Mouse (Mus musculus) B cell, adult (primary cell): Measurements from ENCODE around the gene 1700001K19Rik. TPM values are rescaled to one million over a fixed set of nuclear protein-coding genes. Genes with fewer than 3 reads are reported as not detected.

Experiments used
- total RNA-seq: library from RNA; stranded (reverse); gene quantifications from 4 replicates; pipeline ENCODE4 v1.2.4, GENCODE M21; 2023; ENCODE audit not compliant: inconsistent age

Gene 1700001K19Rik
- total RNA-seq: 0.57 to 0.74 TPM in 2 of 4 replicates, not detected in the others

DNA sequence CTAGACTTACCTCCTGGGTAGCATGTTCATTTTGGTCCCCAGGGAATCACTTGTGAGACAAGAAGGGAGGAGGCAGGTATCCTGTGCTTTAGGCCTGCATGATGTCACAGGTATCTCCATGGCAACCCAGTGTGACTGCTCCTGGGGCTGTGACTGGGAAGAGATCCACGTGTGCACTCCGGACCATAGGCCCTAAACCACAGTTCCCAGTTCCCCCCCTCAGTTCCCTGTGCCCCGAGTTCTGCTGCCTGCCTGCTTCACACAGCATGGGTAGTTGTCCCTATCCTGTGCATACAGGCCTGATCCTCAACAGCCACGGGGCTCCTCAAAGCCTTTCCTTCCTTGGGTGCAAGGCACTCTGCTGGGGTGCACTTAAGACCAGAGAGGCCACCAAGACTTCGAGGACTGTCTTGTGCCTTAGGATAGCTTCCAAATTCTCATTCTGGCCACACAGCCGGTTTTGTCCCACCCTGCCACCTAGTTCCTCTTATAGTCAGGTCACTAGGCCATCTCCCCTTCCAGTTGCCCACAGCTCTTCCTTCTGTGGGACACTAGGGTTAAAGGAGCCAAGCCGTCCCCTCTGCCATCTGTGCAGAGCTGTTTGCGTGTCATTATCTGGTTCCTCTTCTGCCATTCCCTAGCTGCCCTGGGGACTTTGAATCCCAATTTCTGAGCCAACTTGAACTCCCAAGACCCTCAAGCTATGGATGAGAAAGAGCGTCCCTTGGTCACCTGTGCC is at the start of gene 1700001K19Rik:
TSS of gene 1700001K19Rik (minus strand) at position 59 of the 739 bp plus-strand sequence.

DNA sequence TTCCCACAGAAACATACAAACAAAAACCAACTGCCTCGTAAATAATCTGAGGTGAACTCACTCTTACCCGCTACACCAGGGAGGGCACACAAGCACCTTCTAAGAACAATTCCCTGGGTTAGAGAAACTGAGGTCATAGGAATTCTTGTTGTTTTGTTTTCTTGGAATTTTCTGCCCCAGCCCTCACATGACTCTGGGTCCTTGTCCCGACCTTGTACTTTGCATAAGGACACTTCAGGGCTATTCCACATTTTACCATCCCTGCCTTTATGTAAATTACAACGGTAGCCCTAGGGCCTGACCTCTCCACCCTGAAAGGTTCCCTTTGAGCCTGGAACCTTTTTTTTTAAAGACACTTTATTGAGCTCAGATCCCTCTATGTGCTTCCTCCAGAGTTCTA is 20.1 kb upstream of the 1700001K19Rik start, which contains the start of gene Hsp90aa1:
TSS of gene Hsp90aa1 (minus strand) at position 173 of the 400 bp plus-strand sequence.

Other genes starting within 250 kb of the 1700001K19Rik start
- gene Ppp2r5c, start 235.5 kb downstream of the 1700001K19Rik start, total RNA-seq: 89.6 to 98.3 TPM (median 91.6 TPM) in 4 replicates
- 128 to 155 TPM (median 138 TPM) in 4 replicates for gene Dync1h1, start 81.2 kb downstream of the 1700001K19Rik start, total RNA-seq
- gene Hsp90aa1, start 20.1 kb upstream of the 1700001K19Rik start, total RNA-seq: 475 to 619 TPM (median 576 TPM) in 4 replicates
- gene Wdr20, start 55.3 kb upstream of the 1700001K19Rik start, total RNA-seq: 50.2 to 67.3 TPM (median 55.7 TPM) in 4 replicates
- gene Mok, start 158.3 kb upstream of the 1700001K19Rik start, total RNA-seq: 0.32 to 0.60 TPM in 2 of 4 replicates, not detected in the others
- 14.2 to 16.5 TPM (median 15.6 TPM) in 4 replicates for gene Zfp839, start 167.6 kb upstream of the 1700001K19Rik start, total RNA-seq
- gene Cinp, start 206.5 kb upstream of the 1700001K19Rik start, total RNA-seq: 24.3 to 28.4 TPM (median 26.8 TPM) in 4 replicates
- 5.4 to 6.0 TPM (median 5.7 TPM) in 4 replicates for gene Tecpr2, start 206.6 kb upstream of the 1700001K19Rik start, total RNA-seq